In the genomic region with DNA sequence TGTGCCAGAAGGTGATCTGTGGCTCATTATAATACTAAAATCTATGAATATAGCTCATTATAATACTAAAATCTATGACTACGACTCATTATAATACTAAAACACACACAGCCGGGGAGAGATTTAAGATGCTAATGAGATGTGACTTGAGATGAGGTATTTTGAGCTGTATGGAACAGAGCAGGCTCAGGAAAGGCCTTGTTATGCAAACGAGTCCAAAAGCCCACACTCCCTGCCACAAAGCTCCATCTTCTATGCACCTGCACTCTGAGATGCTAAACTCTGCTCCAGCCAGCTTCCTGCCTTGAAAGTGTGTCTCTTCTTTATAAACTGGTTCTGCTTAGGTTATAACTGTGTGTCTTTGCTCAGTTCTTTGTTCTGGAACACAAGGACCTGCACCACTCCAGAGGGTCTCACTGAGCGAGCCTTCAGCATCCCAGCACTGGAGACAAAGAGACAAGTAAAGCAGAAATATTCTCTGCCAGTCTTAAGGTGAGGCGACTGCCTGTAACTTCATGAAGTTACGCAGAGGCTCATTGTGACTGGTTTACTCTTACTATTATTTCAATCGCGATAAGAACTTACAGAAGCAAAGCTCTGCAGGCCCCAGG, we compare ENCODE assay signal across 16 mouse cellular contexts.
DNase-seq lines count a peak whose midpoint lies in the region; ATAC-seq and TF ChIP-seq lines count a peak whose summit lies in the region.
"Had no signal": no experiment of that assay in that cellular context is flagged by ENCODE, and none has a peak within 500 bp of the region (broad histone marks: within the 10 kb centered on the region; RNA-seq: fewer than 3 reads in every experiment).

No protein-coding gene starts in this region.

- H3K36me3 ChIP-seq in hindbrain, embryonic 11.5 days (ENCODE audit: control insufficient read depth, insufficient read depth, low read length): no peaks in the 10 kb centered on the region
- no peaks in the 10 kb centered on the region for H3K36me3 ChIP-seq in hindbrain, embryonic 14.5 days (replicated peaks; ENCODE audit: control insufficient read depth, insufficient read depth)
- H3K36me3 ChIP-seq in ES-E14 (ENCODE audit: control insufficient read depth, insufficient read depth, low read length, poor library complexity, severe bottlenecking): peaks cover 4% of the 10 kb centered on the region; the same call in 1 of the 2 replicates
- H3K36me3 ChIP-seq in forebrain, embryonic 13.5 days (ENCODE audit: poor library complexity, severe bottlenecking): no peaks in the 10 kb centered on the region
- H3K36me3 ChIP-seq: embryonic facial prominence, embryonic 15.5 days; heart, embryonic 15.5 days; neural tube, embryonic 15.5 days had no signal

- H3K9ac ChIP-seq in hindbrain, embryonic 11.5 days (ENCODE audit: low read depth, low read length): no peak overlapping the region
- H3K9ac ChIP-seq in hindbrain, embryonic 14.5 days: no peak overlapping the region
- no peak overlapping the region for H3K9ac ChIP-seq in ES-E14 (ENCODE audit: insufficient read depth, low read depth, low read length, poor library complexity, severe bottlenecking)
- H3K9ac ChIP-seq in forebrain, embryonic 13.5 days: no peak overlapping the region
- H3K9ac ChIP-seq: embryonic facial prominence, embryonic 15.5 days; heart, embryonic 15.5 days; liver, embryonic 14.5 days; neural tube, embryonic 15.5 days had no signal

- no peak overlapping the region for H3K4me2 ChIP-seq in hindbrain, embryonic 11.5 days (replicated peaks; ENCODE audit: low read depth, low read length)
- no peak overlapping the region for H3K4me2 ChIP-seq in hindbrain, embryonic 14.5 days (replicated peaks)
- no peak overlapping the region for H3K4me2 ChIP-seq in forebrain, embryonic 13.5 days
- H3K4me2 ChIP-seq: embryonic facial prominence, embryonic 15.5 days; heart, embryonic 15.5 days; neural tube, embryonic 15.5 days had no signal

- in situ Hi-C loops in ES-E14 (cut with MboI; ENCODE audit: low sequenced_read_pairs in 2 of 2, unreplicated experiment in 2 of 2): no loop called here

- DNase-seq in hindbrain, embryonic 11.5 days (ENCODE audit: low spot score): peak; percentile 7
- no peak for DNase-seq in hindbrain, embryonic 14.5 days (ENCODE audit: low spot score)
- DNase-seq in ES-E14 (ENCODE audit: low read depth, low spot score): no peak
- peak; percentile 74 for DNase-seq in thymus, postnatal 0 days (ENCODE audit: low spot score)
- no peak for DNase-seq in layer of hippocampus, adult 18-20 months (ENCODE audit: low spot score in 2 of 2)
- no peak for DNase-seq in adrenal gland, adult 18-20 months (ENCODE audit: low spot score in 2 of 2)
- DNase-seq: cerebellum, adult 11-12 months; layer of hippocampus, postnatal 36 days had no signal

- WGBS in hindbrain, embryonic 11.5 days: 55% methylated on average over 8 of the region's 8 CpGs
- WGBS in hindbrain, embryonic 14.5 days: 36% methylated on average over 8 of the region's 8 CpGs
- WGBS in forebrain, embryonic 13.5 days: 28% methylated on average over 8 of the region's 8 CpGs

- H3K9me3 ChIP-seq in hindbrain, embryonic 11.5 days (ENCODE audit: control insufficient read depth, low read length): no peaks in the 10 kb centered on the region
- H3K9me3 ChIP-seq in hindbrain, embryonic 14.5 days (ENCODE audit: control insufficient read depth, low read length): no peaks in the 10 kb centered on the region
- H3K9me3 ChIP-seq in ES-E14 (ENCODE audit: control insufficient read depth, insufficient read depth, low read depth, low read length): 0 out of 2 replicates have a peak, but pooled peaks cover 4% of the 10 kb centered on the region
- H3K9me3 ChIP-seq in forebrain, embryonic 13.5 days (replicated peaks): no peaks in the 10 kb centered on the region
- H3K9me3 ChIP-seq: embryonic facial prominence, embryonic 15.5 days; heart, embryonic 15.5 days; neural tube, embryonic 15.5 days had no signal

- no peak overlapping the region for H3K4me3 ChIP-seq in hindbrain, embryonic 11.5 days (ENCODE audit: low read depth, low read length)
- H3K4me3 ChIP-seq in hindbrain, embryonic 14.5 days (replicated peaks; ENCODE audit: low read length): no peak overlapping the region
- no peak overlapping the region for H3K4me3 ChIP-seq in ES-E14 (ENCODE audit: insufficient read depth in 1 of 2, low read depth in 1 of 2, low read length in 2 of 2, poor library complexity in 1 of 2, severe bottlenecking in 1 of 2)
- no peak overlapping the region for H3K4me3 ChIP-seq in forebrain, embryonic 13.5 days
- H3K4me3 ChIP-seq: embryonic facial prominence, embryonic 15.5 days; heart, embryonic 15.5 days; neural tube, embryonic 15.5 days had no signal

- no peaks in the 10 kb centered on the region for H3K27me3 ChIP-seq in hindbrain, embryonic 11.5 days (ENCODE audit: control insufficient read depth, insufficient read depth, low read length)
- H3K27me3 ChIP-seq in hindbrain, embryonic 14.5 days (ENCODE audit: control insufficient read depth, insufficient read depth, low read length): no peaks in the 10 kb centered on the region
- H3K27me3 ChIP-seq in forebrain, embryonic 13.5 days: no peaks in the 10 kb centered on the region
- H3K27me3 ChIP-seq: embryonic facial prominence, embryonic 15.5 days; heart, embryonic 15.5 days; neural tube, embryonic 15.5 days had no signal

- no peak; the same call in 1 of the 2 replicates for ATAC-seq in hindbrain, embryonic 11.5 days (ENCODE audit: low FRiP score)
- ATAC-seq in hindbrain, embryonic 14.5 days (ENCODE audit: low FRiP score): no peak
- ATAC-seq in forebrain, embryonic 13.5 days: peak; percentile 75
- ATAC-seq in erythroblast, adult 5-6 weeks (replicated peaks; ENCODE audit: low FRiP score, poor library complexity, severe bottlenecking): no peak
- ATAC-seq: activated CD4-positive, CD25-positive, alpha-beta regulatory T cell, adult 4 months had no signal

- no peak overlapping the region for H3K27ac ChIP-seq in hindbrain, embryonic 11.5 days (ENCODE audit: low read depth, low read length)
- no peak overlapping the region for H3K27ac ChIP-seq in hindbrain, embryonic 14.5 days
- H3K27ac ChIP-seq in ES-E14 (ENCODE audit: insufficient read depth, low read depth, low read length, poor library complexity, severe bottlenecking): peak overlapping the region; percentile 33; the same call in 1 of the 2 replicates
- H3K27ac ChIP-seq in forebrain, embryonic 13.5 days: no peak overlapping the region
- H3K27ac ChIP-seq: embryonic facial prominence, embryonic 15.5 days; heart, embryonic 15.5 days; kidney, postnatal 0 days; liver, embryonic 14.5 days; neural tube, embryonic 15.5 days had no signal

- no peaks in the 10 kb centered on the region for H3K4me1 ChIP-seq in hindbrain, embryonic 11.5 days (replicated peaks; ENCODE audit: control insufficient read depth, insufficient read depth, low read length)
- H3K4me1 ChIP-seq in hindbrain, embryonic 14.5 days (replicated peaks; ENCODE audit: control insufficient read depth, insufficient read depth, low read length): no peaks in the 10 kb centered on the region
- H3K4me1 ChIP-seq in ES-E14 (ENCODE audit: control insufficient read depth in 2 of 2, insufficient read depth in 2 of 2, low read length in 2 of 2, poor library complexity in 1 of 2): peaks cover 0 to 2% of the 10 kb centered on the region in 2 experiments; a peak in 1 of 4 replicates
- H3K4me1 ChIP-seq in forebrain, embryonic 13.5 days: peaks cover 14% of the 10 kb centered on the region
- H3K4me1 ChIP-seq: embryonic facial prominence, embryonic 15.5 days; heart, embryonic 15.5 days; neural tube, embryonic 15.5 days had no signal

TF ChIP-seq in ES-E14, 5 proteins besides CTCF, POLR2A, EP300 and RAD21:
- no peak for TF ChIP-seq CHD2 (IDR thresholded peaks at IDR 0.05; ENCODE audit: low read depth, low read length)
- no peak for TF ChIP-seq HCFC1 (IDR thresholded peaks at IDR 0.05; ENCODE audit: borderline replicate concordance, insufficient read depth, low read length)
- no peak for TF ChIP-seq ZC3H11A (IDR thresholded peaks at IDR 0.05; ENCODE audit: borderline replicate concordance, low read depth, low read length)
- TF ChIP-seq ZNF384 (IDR thresholded peaks at IDR 0.05; ENCODE audit: low read depth, low read length): no peak
- TF ChIP-seq MAFK (IDR thresholded peaks at IDR 0.05; ENCODE audit: insufficient read depth, low read depth, low read length): no peak

Comparison
In these comparisons a context has a peak if more than half of its experiments do, and no peak if none do; other contexts are left out.
1. DNase-seq: peak in hindbrain, embryonic 11.5 days (single experiment) and thymus, postnatal 0 days (single experiment); none in hindbrain, embryonic 14.5 days (single experiment), ES-E14 (single experiment), layer of hippocampus, adult 18-20 months (0 of 2) and adrenal gland, adult 18-20 months (0 of 2).